Mouse (Mus musculus) liver, embryonic 15.5 days (tissue): ENCODE measurements around the gene Bicdl1. TPM values are rescaled to one million over a fixed set of nuclear protein-coding genes. Genes with fewer than 3 reads are reported as not detected.

Experiments
- ATAC-seq: fragments of 200-750 bp; cut with Nextera tagmentation; 2 replicates; pipeline ENCODE4 v1.8.0; 2017; ENCODE audit warnings: moderate number of reproducible peaks, mild to moderate bottlenecking, moderate library complexity; ENCODE audit not compliant: insufficient read depth
- H3K27ac ChIP-seq: fragments of 300-500 bp; sonication (generic); replicated peaks from 2 replicates; pipeline ENCODE4 v1.5.1; 2015; ENCODE audit warnings: mild to moderate bottlenecking, inconsistent platforms
- H3K27me3 ChIP-seq: fragments of 300-500 bp; sonication (generic); 2 replicates; pipeline ENCODE4 v1.6.1; 2015; ENCODE audit warnings: mild to moderate bottlenecking, inconsistent platforms
- H3K36me3 ChIP-seq: fragments of 300-500 bp; sonication (generic); replicated peaks from 2 replicates; pipeline ENCODE4 v1.6.1; 2015; ENCODE audit warnings: moderate library complexity, mild to moderate bottlenecking, inconsistent platforms
- H3K4me1 ChIP-seq: fragments of 300-500 bp; sonication (generic); replicated peaks from 2 replicates; pipeline ENCODE4 v1.6.1; 2015; ENCODE audit warnings: inconsistent platforms
- H3K4me2 ChIP-seq: fragments of 300-500 bp; sonication (generic); 2 replicates; pipeline ENCODE4 v1.6.1; 2015; ENCODE audit warnings: moderate library complexity, mild to moderate bottlenecking, inconsistent platforms
- H3K4me3 ChIP-seq: fragments of 300-500 bp; sonication (generic); replicated peaks from 2 replicates; pipeline ENCODE4 v1.5.1; 2015; ENCODE audit warnings: mild to moderate bottlenecking, inconsistent platforms
- H3K9ac ChIP-seq: fragments of 300-500 bp; sonication (generic); 2 replicates; pipeline ENCODE4 v1.6.1; 2015; ENCODE audit warnings: moderate library complexity, mild to moderate bottlenecking, inconsistent platforms
- H3K9me3 ChIP-seq: fragments of 300-500 bp; sonication (generic); replicated peaks from 2 replicates; pipeline ENCODE4 v1.6.1; 2016; ENCODE audit warnings: inconsistent platforms
- whole genome bisulfite sequencing: fragments of 180-500 bp; shearing (Covaris S2); methylation state at CpG from one replicate; pipeline ENCODE4 v1.1.7; 2015; ENCODE audit warnings: mixed read lengths; ENCODE audit not compliant: insufficient replicate concordance; 5-methylcytosine and 5-hydroxymethylcytosine counted together
- polyA plus RNA-seq: library from polyadenylated mRNA; unstranded; fragments of >200 nt; fragmentation: Nextera tagmentation; extraction: Ambion mirVana; gene quantifications from 2 replicates; pipeline ENCODE4 v1.2.1, GENCODE M21; 2015

The Bicdl1 gene
- polyA plus RNA-seq, 1 experiment from 2014 or later, result 2.1 TPM

- H3K4me1 ChIP-seq, result no peaks in the 10 kb centered on the region
- H3K4me3 ChIP-seq, result no peak overlapping the region
- no peaks in the 10 kb centered on the region; the same call in 1 of the 2 replicates for H3K27me3 ChIP-seq
- H3K9ac ChIP-seq, result no peak overlapping the region
- H3K9me3 ChIP-seq, result no peaks in the 10 kb centered on the region
- H3K4me2 ChIP-seq, result no peak overlapping the region
- WGBS, result 24% methylated on average over 3 of the region's 3 CpGs
- no peak for ATAC-seq
- H3K36me3 ChIP-seq, result no peaks in the 10 kb centered on the region
- no peak overlapping the region for H3K27ac ChIP-seq
Observed at GRCm38 (mm10) chr5:115708930-115709329, 22.5 kb downstream of the Bicdl1 start.

GRCm38 (mm10) chr5:115701981-115702380 lies 29.4 kb downstream of the Bicdl1 start:
- no peak overlapping the region for H3K4me2 ChIP-seq
- no peak for ATAC-seq
- no peaks in the 10 kb centered on the region for H3K36me3 ChIP-seq
- no peak overlapping the region for H3K9ac ChIP-seq
- H3K9me3 ChIP-seq, result no peaks in the 10 kb centered on the region
- no peak overlapping the region for H3K27ac ChIP-seq
- no peaks in the 10 kb centered on the region for H3K4me1 ChIP-seq
- H3K4me3 ChIP-seq, result no peak overlapping the region
- no peaks in the 10 kb centered on the region; the same call in 1 of the 2 replicates for H3K27me3 ChIP-seq
- WGBS, result 29% methylated on average over 3 of the region's 3 CpGs

GRCm38 (mm10) chr5:115701215-115701614 lies 30.2 kb downstream of the Bicdl1 start:
- Histone ChIP-seq H3K4me1 (no peaks in the 10 kb centered on the region), H3K27me3 (no peaks in the 10 kb centered on the region; the same call in 1 of the 2 replicates), H3K4me2 (no peak overlapping the region), H3K27ac (no peak overlapping the region), H3K9me3 (no peaks in the 10 kb centered on the region), H3K36me3 (no peaks in the 10 kb centered on the region), H3K4me3 (no peak overlapping the region), H3K9ac (no peak overlapping the region)
- ATAC-seq, result no peak
- WGBS, result 36% methylated on average over 4 of the region's 4 CpGs

- no peak overlapping the region for H3K4me2 ChIP-seq
- H3K36me3 ChIP-seq, result no peaks in the 10 kb centered on the region
- no peak overlapping the region for H3K4me3 ChIP-seq
- H3K4me1 ChIP-seq, result no peaks in the 10 kb centered on the region
- WGBS, result 66% methylated on average over 5 of the region's 5 CpGs
- H3K27me3 ChIP-seq, result no peaks in the 10 kb centered on the region
- no peaks in the 10 kb centered on the region for H3K9me3 ChIP-seq
- no peak for ATAC-seq
- H3K27ac ChIP-seq, result no peak overlapping the region
- no peak overlapping the region for H3K9ac ChIP-seq
Observed at GRCm38 (mm10) chr5:115696811-115697210, 34.6 kb downstream of the Bicdl1 start.

- ATAC-seq, result no peak
- Histone ChIP-seq H3K4me1 (no peaks in the 10 kb centered on the region), H3K9me3 (no peaks in the 10 kb centered on the region), H3K27me3 (no peaks in the 10 kb centered on the region), H3K4me3 (no peak overlapping the region), H3K9ac (no peak overlapping the region), H3K4me2 (no peak overlapping the region), H3K27ac (no peak overlapping the region), H3K36me3 (no peaks in the 10 kb centered on the region)
- 47% methylated on average over 6 of the region's 6 CpGs for WGBS
Observed at GRCm38 (mm10) chr5:115695191-115695770, 36.1 kb downstream of the Bicdl1 start.

- Histone ChIP-seq H3K4me2 (no peak overlapping the region), H3K36me3 (no peaks in the 10 kb centered on the region), H3K9me3 (no peaks in the 10 kb centered on the region), H3K27me3 (no peaks in the 10 kb centered on the region), H3K4me3 (no peak overlapping the region), H3K9ac (no peak overlapping the region), H3K27ac (no peak overlapping the region), H3K4me1 (no peaks in the 10 kb centered on the region)
- 46% methylated on average over 3 of the region's 3 CpGs for WGBS
- no peak for ATAC-seq
Observed at GRCm38 (mm10) chr5:115693271-115693670, 38.1 kb downstream of the Bicdl1 start.

- 49% methylated on average over 7 of the region's 7 CpGs for WGBS
- ATAC-seq, result no peak
- no peak overlapping the region for H3K27ac ChIP-seq
- no peak overlapping the region for H3K9ac ChIP-seq
- no peaks in the 10 kb centered on the region for H3K27me3 ChIP-seq
- no peaks in the 10 kb centered on the region for H3K36me3 ChIP-seq
- H3K9me3 ChIP-seq, result no peaks in the 10 kb centered on the region
- H3K4me2 ChIP-seq, result no peak overlapping the region
- H3K4me3 ChIP-seq, result no peak overlapping the region
- no peaks in the 10 kb centered on the region for H3K4me1 ChIP-seq
Observed at GRCm38 (mm10) chr5:115686716-115687115, 44.7 kb downstream of the Bicdl1 start.

- H3K36me3 ChIP-seq, result no peaks in the 10 kb centered on the region
- ATAC-seq, result no peak
- WGBS, result 74% methylated on average over 10 of the region's 10 CpGs
- H3K27me3 ChIP-seq, result no peaks in the 10 kb centered on the region
- no peak overlapping the region for H3K9ac ChIP-seq
- no peaks in the 10 kb centered on the region for H3K9me3 ChIP-seq
- H3K4me3 ChIP-seq, result no peak overlapping the region
- H3K4me1 ChIP-seq, result no peaks in the 10 kb centered on the region
- no peak overlapping the region for H3K27ac ChIP-seq
- no peak overlapping the region for H3K4me2 ChIP-seq
Observed at GRCm38 (mm10) chr5:115685126-115685525, 46.3 kb downstream of the Bicdl1 start.

GRCm38 (mm10) chr5:115671846-115672245 lies 59.6 kb downstream of the Bicdl1 start:
- H3K9ac ChIP-seq, result no peak overlapping the region
- no peak overlapping the region for H3K4me3 ChIP-seq
- H3K9me3 ChIP-seq, result no peaks in the 10 kb centered on the region
- 61% methylated on average over 8 of the region's 8 CpGs for WGBS
- H3K4me1 ChIP-seq, result no peaks in the 10 kb centered on the region
- H3K4me2 ChIP-seq, result no peak overlapping the region
- no peaks in the 10 kb centered on the region; the same call in 1 of the 2 replicates for H3K27me3 ChIP-seq
- no peak for ATAC-seq
- H3K36me3 ChIP-seq, result no peaks in the 10 kb centered on the region
- H3K27ac ChIP-seq, result no peak overlapping the region

GRCm38 (mm10) chr5:115670406-115670805 lies 61.0 kb downstream of the Bicdl1 start:
- no peak overlapping the region for H3K4me3 ChIP-seq
- no peak for ATAC-seq
- H3K9me3 ChIP-seq, result no peaks in the 10 kb centered on the region
- no peak overlapping the region for H3K27ac ChIP-seq
- 41% methylated on average over 2 of the region's 2 CpGs for WGBS
- no peaks in the 10 kb centered on the region; the same call in 1 of the 2 replicates for H3K27me3 ChIP-seq
- no peak overlapping the region for H3K4me2 ChIP-seq
- no peaks in the 10 kb centered on the region for H3K4me1 ChIP-seq
- no peak overlapping the region for H3K9ac ChIP-seq
- H3K36me3 ChIP-seq, result no peaks in the 10 kb centered on the region

- 65% methylated on average over 11 of the region's 11 CpGs for WGBS
- ATAC-seq, result no peak
Observed at GRCm38 (mm10) chr5:115669974-115670373, 61.4 kb downstream of the Bicdl1 start.

GRCm38 (mm10) chr5:115668986-115669385 lies 62.4 kb downstream of the Bicdl1 start:
- H3K4me3 ChIP-seq, result no peak overlapping the region
- no peak overlapping the region for H3K27ac ChIP-seq
- H3K9ac ChIP-seq, result no peak overlapping the region
- no peaks in the 10 kb centered on the region; the same call in 1 of the 2 replicates for H3K27me3 ChIP-seq
- 75% methylated on average over 12 of the region's 12 CpGs for WGBS
- H3K9me3 ChIP-seq, result no peaks in the 10 kb centered on the region
- no peaks in the 10 kb centered on the region for H3K4me1 ChIP-seq
- H3K36me3 ChIP-seq, result no peaks in the 10 kb centered on the region
- ATAC-seq, result no peak
- H3K4me2 ChIP-seq, result no peak overlapping the region

More at GRCm38 (mm10) chr5:115669974-115670373, 61.4 kb downstream of the Bicdl1 start:
- Histone ChIP-seq H3K4me2 (no peak overlapping the region), H3K4me3 (no peak overlapping the region), H3K36me3 (no peaks in the 10 kb centered on the region), H3K27me3 (no peaks in the 10 kb centered on the region; the same call in 1 of the 2 replicates), H3K27ac (no peak overlapping the region), H3K9ac (no peak overlapping the region), H3K9me3 (no peaks in the 10 kb centered on the region), H3K4me1 (no peaks in the 10 kb centered on the region)
